In genomic region chr13:46727837-46728268, GRCm38 (mm10) we compare ENCODE assay signal across 8 mouse cellular contexts. TPM values are rescaled to one million over a fixed set of nuclear protein-coding genes. Genes with fewer than 3 reads are reported as not detected.
DNase-seq lines count a peak whose midpoint lies in the region; ATAC-seq lines count a peak whose summit lies in the region.

TSS of gene Nup153 (minus strand) at chr13:46727940.

- H3K4me2 ChIP-seq in forebrain, embryonic 14.5 days (ENCODE audit: low read length) = peak within 1 kb of the TSS; percentile 76
- peak within 1 kb of the TSS; percentile 89 for H3K4me2 ChIP-seq in neural tube, embryonic 15.5 days

- H3K9me3 ChIP-seq in forebrain, embryonic 14.5 days (replicated peaks; ENCODE audit: control insufficient read depth, low read length) = no peaks in the 10 kb centered on the region
- no peaks in the 10 kb centered on the region for H3K9me3 ChIP-seq in neural tube, embryonic 15.5 days (replicated peaks)

- under 1% methylated on average over 50 of the region's 51 CpGs for WGBS in forebrain, embryonic 14.5 days
- under 1% methylated on average over 40 of the region's 51 CpGs for WGBS in neural tube, embryonic 15.5 days

- peak within 1 kb of the TSS; percentile 100 for H3K4me3 ChIP-seq in forebrain, embryonic 14.5 days (ENCODE audit: low read depth, low read length)
- peak within 1 kb of the TSS; percentile 74 for H3K4me3 ChIP-seq in neural tube, embryonic 15.5 days (replicated peaks)

- ATAC-seq in forebrain, embryonic 14.5 days = peak; percentile 92
- peak; percentile 92 for ATAC-seq in neural tube, embryonic 15.5 days (ENCODE audit: low FRiP score)

- DNase-seq in ES-CJ7 (ENCODE audit: low read depth, low spot score) = peak; percentile 99
- DNase-seq in cerebellum, adult 11 months = peak; percentile 100
- DNase-seq in forebrain, embryonic 14.5 days (ENCODE audit: low spot score) = peak; percentile 99
- DNase-seq in heart, postnatal 14 days = peak; percentile 100
- peak; percentile 100 for DNase-seq in layer of hippocampus, adult 11-12 months (ENCODE audit: low spot score)
- peak; percentile 100 for DNase-seq in lung, adult 18-20 months
- peak; percentile 99 for DNase-seq in testis, postnatal 14 days (ENCODE audit: low spot score)

- peaks cover 18% of the 10 kb centered on the region for H3K4me1 ChIP-seq in forebrain, embryonic 14.5 days (ENCODE audit: control insufficient read depth, insufficient read depth, low read length)
- H3K4me1 ChIP-seq in neural tube, embryonic 15.5 days = peaks cover 21% of the 10 kb centered on the region

- intact Hi-C loops in heart, postnatal 14 days (cut with DNase I) = loop anchor here (5.0 to 10.0 kb wide), 2 partner anchors 56 to 287 kb away; partner anchors contain the start of gene Nhlrc1

- H3K27ac ChIP-seq in forebrain, embryonic 14.5 days (ENCODE audit: low read depth, low read length) = peak within 1 kb of the TSS; percentile 94
- H3K27ac ChIP-seq in neural tube, embryonic 15.5 days (replicated peaks) = peak within 1 kb of the TSS; percentile 91

- H3K9ac ChIP-seq in forebrain, embryonic 14.5 days (ENCODE audit: low read length) = peak within 1 kb of the TSS; percentile 93
- H3K9ac ChIP-seq in neural tube, embryonic 15.5 days (replicated peaks) = peak within 1 kb of the TSS; percentile 81

- no peaks in the 10 kb centered on the region for H3K27me3 ChIP-seq in forebrain, embryonic 14.5 days (replicated peaks; ENCODE audit: control insufficient read depth, insufficient read depth, low read length)
- no peaks in the 10 kb centered on the region for H3K27me3 ChIP-seq in neural tube, embryonic 15.5 days (replicated peaks)

- H3K36me3 ChIP-seq in forebrain, embryonic 14.5 days (ENCODE audit: control insufficient read depth, insufficient read depth, low read length) = no peaks in the 10 kb centered on the region
- no peaks in the 10 kb centered on the region for H3K36me3 ChIP-seq in neural tube, embryonic 15.5 days

RNA-seq across cellular contexts. Expression of gene Nup153, which starts in this region (rescaled TPM):
- 25.6 and 27.3 TPM in 2 replicates for polyA plus RNA-seq in forebrain, embryonic 14.5 days (2014; fragmentation: Nextera tagmentation; extraction: Ambion mirVana)
- total RNA-seq in heart, postnatal 14 days (2021) = 10 to 100 TPM; 36.9 to 37.9 TPM
- polyA plus RNA-seq in neural tube, embryonic 15.5 days (2015; fragmentation: Nextera tagmentation; extraction: Ambion mirVana) = 15.8 and 17.4 TPM in 2 replicates

Comparison
In these comparisons a context has a peak if more than half of its experiments do, and no peak if none do; other contexts are left out.
1. Peak in every context shown above with its lines: DNase-seq, ATAC-seq, H3K4me3 ChIP-seq and H3K27ac ChIP-seq.